Mouse (Mus musculus) E14TG2a.4 (cell line): ENCODE results near the gene Hipk4.

Source experiments
- CTCF ChIP-seq: conservative IDR thresholded peaks from 2 replicates; pipeline ENCODE4 v1.5.1; 2014; ENCODE audit warnings: low read length
- NANOG ChIP-seq: IDR thresholded peaks from 2 replicates; pipeline ENCODE4 v1.6.1; 2014; ENCODE audit warnings: borderline replicate concordance, low read length, mixed read lengths
- POU5F1 ChIP-seq: IDR thresholded peaks from 2 replicates; pipeline ENCODE4 v1.6.1; 2014; ENCODE audit warnings: low read length, borderline replicate concordance

- TF ChIP-seq CTCF, result peak; percentile 41
- TF ChIP-seq NANOG, result peak; percentile 41; the same call in 1 of the 2 replicates
- no peak for TF ChIP-seq POU5F1
Measured at GRCm38 (mm10) chr7:27508648-27509005, 14.4 kb upstream of the Hipk4 start.
